Mouse (Mus musculus) stomach, embryonic 14.5 days (tissue): ENCODE data around the gene Anapc16. TPM values are rescaled to one million over a fixed set of nuclear protein-coding genes. Genes with fewer than 3 reads are reported as not detected.
A peak's percentile ranks its signal among the peaks of the same experiment; 100 is the strongest.

Experiments
- ATAC-seq: fragments of 200-750 bp; cut with Nextera tagmentation; 2 replicates; pipeline ENCODE4 v1.8.0; 2017; ENCODE audit warnings: low read depth, moderate TSS enrichment; ENCODE audit not compliant: insufficient number of reproducible peaks, insufficient read depth, low FRiP score
- H3K27ac ChIP-seq: fragments of 300-500 bp; sonication (generic); 2 replicates; pipeline ENCODE4 v1.5.1; 2014; ENCODE audit warnings: mild to moderate bottlenecking, low read length, moderate library complexity, mixed read lengths
- H3K27me3 ChIP-seq: fragments of 300-500 bp; sonication (generic); 2 replicates; pipeline ENCODE4 v1.6.1; 2014; ENCODE audit warnings: low read length, control low read depth, mixed read lengths; ENCODE audit not compliant: control insufficient read depth, insufficient read depth
- H3K36me3 ChIP-seq: fragments of 300-500 bp; sonication (generic); 2 replicates; pipeline ENCODE4 v1.6.1; 2014; ENCODE audit warnings: mild to moderate bottlenecking, control low read depth, low read length, moderate library complexity, mixed read lengths; ENCODE audit not compliant: control insufficient read depth, insufficient read depth
- H3K4me1 ChIP-seq: fragments of 300-500 bp; sonication (generic); 2 replicates; pipeline ENCODE4 v1.6.1; 2014; ENCODE audit warnings: low read length, control low read depth, mixed read lengths; ENCODE audit not compliant: control insufficient read depth, insufficient read depth
- H3K4me2 ChIP-seq: fragments of 300-500 bp; sonication (generic); replicated peaks from 2 replicates; pipeline ENCODE4 v1.6.1; 2014; ENCODE audit warnings: low read depth, low read length, control low read depth
- H3K4me3 ChIP-seq: fragments of 300-500 bp; sonication (generic); 2 replicates; pipeline ENCODE4 v1.5.1; 2014; ENCODE audit warnings: low read depth, low read length, control low read depth
- H3K9ac ChIP-seq: fragments of 300-500 bp; sonication (generic); replicated peaks from 2 replicates; pipeline ENCODE4 v1.6.1; 2014; ENCODE audit warnings: low read depth, mild to moderate bottlenecking, control low read depth, low read length, moderate library complexity, mixed read lengths
- H3K9me3 ChIP-seq: fragments of 300-500 bp; sonication (generic); 2 replicates; pipeline ENCODE4 v1.6.1; 2016; ENCODE audit warnings: low read depth, low read length, control low read depth; ENCODE audit not compliant: control insufficient read depth
- WGBS: fragments of 180-500 bp; shearing (Covaris S2); extraction: QIAGEN DNeasy Blood & Tissue Kit; methylation state at CpG from one replicate; pipeline ENCODE4 v1.1.7; 2014; 5-methylcytosine and 5-hydroxymethylcytosine counted together
- polyA plus RNA-seq: library from polyadenylated mRNA; unstranded; fragments of >200 nt; fragmentation: Nextera tagmentation; extraction: Ambion mirVana; gene quantifications from 2 replicates; pipeline ENCODE4 v1.2.1, GENCODE M21; 2014

The Anapc16 gene
- polyA plus RNA-seq, 1 experiment from 2014 or later: 118 TPM

GRCm38 (mm10) chr10:59972999-59973398 is 29.9 kb downstream of the Anapc16 start:
- Histone ChIP-seq H3K4me1 (peaks cover 30% of the 10 kb centered on the region), H3K27ac (no peak overlapping the region), H3K9me3 (no peaks in the 10 kb centered on the region), H3K9ac (no peak overlapping the region), H3K36me3 (no peaks in the 10 kb centered on the region), H3K27me3 (no peaks in the 10 kb centered on the region), H3K4me3 (no peak overlapping the region), H3K4me2 (no peak overlapping the region)
- no peak for ATAC-seq
- WGBS: 80% methylated on average over 6 of the region's 6 CpGs

- no peaks in the 10 kb centered on the region for H3K36me3 ChIP-seq
- no peak overlapping the region for H3K4me3 ChIP-seq
- WGBS: 64% methylated on average over 2 of the region's 2 CpGs
- no peak overlapping the region for H3K9ac ChIP-seq
- ATAC-seq: no peak
- H3K27ac ChIP-seq: no peak overlapping the region
- peaks cover 28% of the 10 kb centered on the region for H3K4me1 ChIP-seq
- H3K27me3 ChIP-seq: no peaks in the 10 kb centered on the region
- no peak overlapping the region for H3K4me2 ChIP-seq
- no peaks in the 10 kb centered on the region for H3K9me3 ChIP-seq
Measured at GRCm38 (mm10) chr10:59972534-59972933, 30.4 kb downstream of the Anapc16 start.

GRCm38 (mm10) chr10:59971813-59972212 is 31.1 kb downstream of the Anapc16 start:
- WGBS: 88% methylated on average over 8 of the region's 8 CpGs
- H3K27ac ChIP-seq: no peak overlapping the region
- H3K4me2 ChIP-seq: no peak overlapping the region
- H3K9ac ChIP-seq: no peak overlapping the region
- H3K36me3 ChIP-seq: no peaks in the 10 kb centered on the region
- H3K27me3 ChIP-seq: no peaks in the 10 kb centered on the region
- no peaks in the 10 kb centered on the region for H3K9me3 ChIP-seq
- H3K4me3 ChIP-seq: no peak overlapping the region
- H3K4me1 ChIP-seq: peaks cover 28% of the 10 kb centered on the region
- ATAC-seq: no peak

GRCm38 (mm10) chr10:59970450-59971062 is 32.4 kb downstream of the Anapc16 start:
- peaks cover 35% of the 10 kb centered on the region for H3K4me1 ChIP-seq

GRCm38 (mm10) chr10:59969821-59970449 is 33.0 kb downstream of the Anapc16 start:
- H3K4me2 ChIP-seq: peak overlapping the region; percentile 70
- peak overlapping the region; percentile 39 for H3K4me3 ChIP-seq
- peak overlapping the region; percentile 73 for H3K27ac ChIP-seq
- peak; percentile 12; the same call in 1 of the 2 replicates for ATAC-seq
- peaks cover 39% of the 10 kb centered on the region for H3K4me1 ChIP-seq
- H3K36me3 ChIP-seq: no peaks in the 10 kb centered on the region
- no peaks in the 10 kb centered on the region for H3K9me3 ChIP-seq
- 3% methylated on average over 25 of the region's 25 CpGs for WGBS
- H3K9ac ChIP-seq: peak overlapping the region; percentile 57; the same call in 1 of the 2 replicates
- H3K27me3 ChIP-seq: no peaks in the 10 kb centered on the region

More at GRCm38 (mm10) chr10:59970450-59971062, 32.4 kb downstream of the Anapc16 start:
- H3K4me3 ChIP-seq: peak overlapping the region; percentile 39; the same call in 1 of the 2 replicates
- H3K36me3 ChIP-seq: no peaks in the 10 kb centered on the region
- H3K27me3 ChIP-seq: no peaks in the 10 kb centered on the region
- H3K27ac ChIP-seq: peak overlapping the region; percentile 73; the same call in 1 of the 2 replicates
- ATAC-seq: no peak
- no peaks in the 10 kb centered on the region for H3K9me3 ChIP-seq
- H3K4me2 ChIP-seq: peak overlapping the region; percentile 70
- H3K9ac ChIP-seq: no peak overlapping the region
- WGBS: 20% methylated on average over 6 of the region's 6 CpGs

GRCm38 (mm10) chr10:59967309-59967942 is 35.5 kb downstream of the Anapc16 start:
- WGBS: 79% methylated on average over 6 of the region's 6 CpGs
- Histone ChIP-seq H3K9ac (no peak overlapping the region), H3K36me3 (no peaks in the 10 kb centered on the region), H3K4me3 (no peak overlapping the region), H3K4me1 (peaks cover 34% of the 10 kb centered on the region), H3K27ac (no peak overlapping the region), H3K9me3 (no peaks in the 10 kb centered on the region), H3K4me2 (no peak overlapping the region), H3K27me3 (no peaks in the 10 kb centered on the region)
- ATAC-seq: no peak

- Histone ChIP-seq H3K4me2 (no peak overlapping the region), H3K4me1 (peaks cover 34% of the 10 kb centered on the region)
Measured at GRCm38 (mm10) chr10:59966743-59967142, 36.2 kb downstream of the Anapc16 start.

GRCm38 (mm10) chr10:59965788-59966187 is 37.1 kb downstream of the Anapc16 start:
- Histone ChIP-seq H3K4me3 (no peak overlapping the region), H3K4me2 (no peak overlapping the region), H3K27me3 (no peaks in the 10 kb centered on the region), H3K4me1 (peaks cover 30% of the 10 kb centered on the region), H3K36me3 (no peaks in the 10 kb centered on the region), H3K27ac (peak overlapping the region; percentile 82), H3K9me3 (no peaks in the 10 kb centered on the region), H3K9ac (no peak overlapping the region)
- WGBS: 66% methylated on average over 8 of the region's 8 CpGs
- no peak for ATAC-seq

More at GRCm38 (mm10) chr10:59966743-59967142, 36.2 kb downstream of the Anapc16 start:
- no peaks in the 10 kb centered on the region for H3K27me3 ChIP-seq
- H3K9me3 ChIP-seq: no peaks in the 10 kb centered on the region
- H3K36me3 ChIP-seq: no peaks in the 10 kb centered on the region
- no peak for ATAC-seq
- H3K9ac ChIP-seq: no peak overlapping the region
- WGBS: 89% methylated on average over 6 of the region's 6 CpGs
- H3K4me3 ChIP-seq: no peak overlapping the region
- no peak overlapping the region for H3K27ac ChIP-seq
